Mouse (Mus musculus) monocyte, adult 5-6 weeks (primary cell): ENCODE data around the gene Nol4l. TPM values are rescaled to one million over a fixed set of nuclear protein-coding genes. Genes with fewer than 3 reads are reported as not detected.

Source experiments
- ATAC-seq: fragments of 153-309, 156-312 bp; replicated peaks from 2 replicates; pipeline ENCODE4 v1.8.0; 2017; ENCODE audit warnings: mild to moderate bottlenecking; ENCODE audit not compliant: low TSS enrichment, insufficient number of reproducible peaks, severe bottlenecking, poor library complexity, low FRiP score
- total RNA-seq: library from RNA; stranded (forward); fragments of 200-1000, 200-491, 200-594 nt; gene quantifications from 3 replicates; pipeline ENCODE4 v1.2.3, GENCODE M21; 2017

The Nol4l gene
- total RNA-seq, 1 experiment from 2014 or later, result 1.3 TPM

- ATAC-seq, result no peak
Observed at GRCm38 (mm10) chr2:153546471-153546870, 16.7 kb upstream of the Nol4l start.

- no peak for ATAC-seq
Observed at GRCm38 (mm10) chr2:153544771-153545170, 15.0 kb upstream of the Nol4l start.

- peak; percentile 93 for ATAC-seq
Observed at GRCm38 (mm10) chr2:153543911-153544730, 14.3 kb upstream of the Nol4l start.

GRCm38 (mm10) chr2:153542936-153543668, 13.3 kb upstream of the Nol4l start:
- ATAC-seq, result no peak

- ATAC-seq, result no peak
Observed at GRCm38 (mm10) chr2:153538898-153539297, 9.1 kb upstream of the Nol4l start.

DNA sequence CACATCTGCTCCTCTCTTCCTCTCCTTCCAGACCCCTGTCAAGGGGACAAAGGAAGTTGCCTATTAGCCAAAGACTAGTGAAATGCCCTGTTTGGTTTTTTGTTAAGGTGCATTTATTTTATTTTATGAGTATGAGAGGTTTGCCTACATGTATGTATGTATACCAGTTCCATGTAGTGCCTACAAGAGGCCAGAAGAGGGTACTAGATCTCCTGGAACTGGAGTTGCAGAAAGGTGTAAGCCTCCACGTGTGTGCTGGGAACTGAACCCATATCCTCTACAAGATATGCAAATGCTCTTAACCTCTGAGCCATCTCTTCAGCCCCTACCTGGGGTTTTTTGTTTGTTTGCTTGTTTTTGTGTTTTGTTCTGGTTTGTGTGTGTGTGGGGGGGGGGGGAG, 4.2 kb upstream of the Nol4l start:
- ATAC-seq, result no peak

DNA sequence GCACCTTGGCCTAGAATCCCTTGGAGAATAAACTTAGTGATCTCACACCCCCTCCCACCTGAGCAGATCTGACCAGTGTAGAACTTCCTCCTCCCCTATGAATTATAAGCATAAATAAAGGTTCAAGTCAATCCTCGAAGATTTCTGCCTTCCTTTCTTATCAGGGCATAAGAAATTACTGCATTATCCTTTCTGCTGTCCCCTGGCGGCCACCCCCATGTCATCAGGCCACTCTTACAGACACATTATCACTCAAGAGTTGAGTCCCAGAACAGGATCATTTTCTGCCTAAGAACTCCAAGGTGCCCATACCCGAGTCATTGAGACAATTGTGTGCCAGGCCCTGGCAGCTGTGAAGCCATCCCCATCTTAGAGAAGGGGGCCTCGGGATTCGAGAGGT, 1.2 kb upstream of the Nol4l start:
- no peak for ATAC-seq

DNA sequence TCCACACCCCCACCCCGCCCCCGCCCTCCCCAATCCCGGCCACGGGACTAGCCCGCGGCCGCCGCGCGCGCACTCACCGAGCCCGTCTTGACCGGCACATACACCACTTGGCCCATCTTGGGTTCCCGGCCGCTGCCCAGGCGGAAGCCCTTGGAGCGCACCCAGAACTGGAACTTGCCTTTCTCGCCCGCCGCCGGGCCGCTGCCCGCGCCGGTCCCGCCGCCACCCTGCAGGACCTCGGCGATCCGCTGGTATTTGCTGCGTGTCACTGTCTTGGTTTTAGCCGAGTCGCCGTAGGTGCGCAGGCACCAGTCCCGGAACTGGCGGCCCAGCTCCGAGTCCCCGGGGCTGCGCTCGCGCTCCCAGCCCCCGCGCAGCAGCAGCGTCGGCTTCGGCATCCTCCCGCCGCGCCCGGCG, 398 bp downstream of the Nol4l start:
- ATAC-seq, result no peak

DNA sequence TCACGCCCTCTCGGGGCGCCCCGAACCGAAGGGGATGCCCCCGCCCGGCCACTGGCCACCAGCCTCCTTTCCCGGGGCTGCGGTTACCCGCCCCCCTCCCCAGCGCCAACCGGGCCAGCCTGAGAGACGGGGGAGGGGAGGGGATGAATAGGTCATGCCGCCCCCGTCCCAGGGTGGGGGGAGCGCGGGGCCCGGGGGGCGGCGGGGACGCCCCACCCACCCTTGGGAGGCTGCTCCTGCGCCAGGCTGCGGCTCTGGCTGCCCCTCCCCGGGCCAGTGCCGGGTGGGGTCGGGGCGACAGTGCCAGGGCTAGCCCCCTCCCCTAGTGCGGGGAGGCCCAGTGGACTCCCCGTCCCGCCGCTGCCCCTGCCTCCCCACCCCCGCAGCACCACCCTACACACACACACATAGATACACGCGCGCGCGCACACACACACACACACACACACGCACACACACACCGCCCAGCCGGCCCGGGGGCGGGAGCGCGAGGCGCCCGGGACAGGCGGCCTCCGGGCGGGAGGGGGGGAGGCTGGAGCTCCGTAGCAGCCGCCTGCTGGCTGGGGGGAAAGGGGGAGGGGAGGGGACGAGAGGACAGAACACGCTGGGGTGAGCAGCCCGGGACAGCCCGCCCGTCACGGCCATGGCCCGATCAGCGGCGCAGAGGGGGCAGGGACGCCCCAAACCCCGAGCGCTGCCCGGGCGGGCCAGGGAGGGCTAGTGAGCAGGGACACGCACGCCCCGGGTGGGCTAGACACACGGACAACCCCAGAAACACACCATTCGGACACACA, 1.0 kb downstream of the Nol4l start:
- ATAC-seq, result no peak

GRCm38 (mm10) chr2:153527580-153528531, 1.9 kb downstream of the Nol4l start:
- no peak for ATAC-seq

DNA sequence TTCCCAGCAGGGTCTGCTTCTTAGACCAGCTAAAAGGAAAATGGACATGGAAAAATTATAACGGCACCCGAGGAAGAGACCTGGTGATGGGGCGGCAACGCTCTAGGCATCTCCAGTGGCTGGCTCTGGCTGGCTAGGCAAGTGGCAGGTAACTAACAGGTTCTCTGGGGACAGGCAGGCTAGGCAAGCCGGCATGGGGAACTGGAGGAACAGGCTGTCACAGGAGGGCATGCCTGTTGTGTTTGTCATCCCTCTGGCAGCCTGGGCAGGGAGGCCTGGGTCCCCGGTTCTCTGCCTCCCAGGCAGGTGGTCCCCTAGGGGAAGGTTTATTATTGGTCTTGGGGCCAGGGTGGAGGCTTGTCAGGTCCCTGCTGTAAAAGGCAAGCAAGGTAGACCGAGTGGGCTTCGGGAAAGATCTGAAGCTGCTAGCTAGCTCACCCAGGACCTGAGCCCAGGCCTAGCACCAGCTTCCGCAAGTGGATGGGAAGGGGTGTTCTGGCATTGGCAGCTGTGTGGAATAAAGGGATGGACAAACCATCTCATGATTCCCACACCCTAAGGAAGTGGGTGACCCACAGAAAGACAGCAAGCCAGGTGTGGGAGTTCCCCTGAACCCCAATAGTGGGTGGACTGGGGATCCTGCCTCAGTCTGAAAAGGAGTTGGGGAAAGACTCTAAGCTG, 2.8 kb downstream of the Nol4l start:
- no peak for ATAC-seq

- no peak for ATAC-seq
Observed at GRCm38 (mm10) chr2:153525906-153526311, 3.9 kb downstream of the Nol4l start.

DNA sequence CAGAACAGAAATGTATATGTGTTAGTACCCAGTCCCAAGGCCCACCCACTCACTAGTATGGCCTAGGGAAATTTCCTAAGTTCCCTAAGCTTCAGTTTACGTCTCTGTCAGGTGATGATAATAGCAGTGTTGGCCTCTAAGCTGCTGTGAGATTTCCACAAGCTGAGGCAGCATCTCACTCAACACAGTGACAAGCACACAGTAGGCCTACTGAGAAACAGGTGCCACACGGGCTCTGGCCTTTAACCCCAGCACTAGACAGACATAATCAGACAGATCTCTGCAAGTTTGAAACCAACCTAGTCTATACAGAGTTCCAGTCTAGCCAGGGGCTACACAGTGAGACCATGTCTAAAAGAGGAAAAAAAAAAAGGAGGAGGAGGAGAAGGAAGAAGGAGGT, 5.0 kb downstream of the Nol4l start:
- no peak for ATAC-seq

DNA sequence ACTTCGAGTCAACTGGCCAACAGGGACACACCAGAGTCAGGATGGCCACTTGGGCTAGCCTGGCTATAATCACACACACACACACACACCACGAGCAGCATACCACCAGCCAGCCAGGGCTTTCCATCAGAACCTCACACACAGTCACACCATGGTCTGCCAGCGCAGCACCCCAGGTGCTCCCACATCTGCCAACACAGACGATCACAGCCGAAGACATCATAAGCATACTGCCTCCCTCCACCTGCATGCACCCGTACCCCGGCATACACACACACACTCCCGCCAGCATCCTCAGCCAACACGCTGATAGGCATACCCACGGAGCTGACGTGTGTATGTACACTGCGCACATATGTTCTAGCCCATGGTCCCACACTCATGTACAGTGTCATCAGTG, 6.1 kb downstream of the Nol4l start:
- no peak for ATAC-seq

- ATAC-seq, result no peak
Observed at GRCm38 (mm10) chr2:153523143-153523542, 6.6 kb downstream of the Nol4l start.

DNA sequence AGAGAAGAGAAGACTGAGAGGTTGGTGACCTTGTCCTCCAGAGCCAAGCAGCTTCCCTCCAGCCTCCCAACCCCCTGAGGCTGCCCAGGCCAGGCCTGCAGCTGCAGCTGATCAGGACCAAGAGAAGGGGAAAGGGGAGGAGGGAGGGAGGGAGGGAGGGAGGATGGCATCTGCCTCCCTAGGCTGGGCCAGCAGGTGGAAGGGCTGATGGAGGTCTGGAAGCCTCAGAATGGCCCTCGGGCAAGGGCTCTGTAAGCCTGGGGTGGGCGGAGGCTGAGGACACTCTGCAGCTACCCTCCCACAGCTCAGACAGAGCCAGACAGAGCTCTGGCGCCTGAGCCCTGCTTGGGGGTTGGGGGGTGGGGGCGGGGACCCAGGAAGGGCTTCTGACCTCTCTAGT, 7.5 kb downstream of the Nol4l start:
- no peak for ATAC-seq

DNA sequence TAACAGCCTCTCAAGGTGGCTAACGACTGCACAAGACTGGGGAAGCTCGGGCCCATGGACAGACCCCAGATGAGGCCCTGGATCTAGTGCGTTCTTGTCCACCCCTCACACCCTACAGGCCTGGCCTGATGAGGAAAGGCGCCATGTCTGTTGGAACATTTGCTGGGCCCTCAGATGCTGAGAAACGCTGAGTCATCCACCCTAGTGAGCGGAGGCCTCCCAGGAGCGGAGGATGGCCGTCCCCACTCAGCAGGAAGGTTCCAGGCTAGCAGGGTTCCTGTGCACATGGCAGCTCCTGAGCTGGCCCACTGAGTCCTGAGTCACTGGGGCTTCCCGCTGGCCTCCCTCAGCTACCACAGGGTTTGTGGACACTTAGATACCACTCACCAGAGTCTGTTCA, 9.7 kb downstream of the Nol4l start:
- no peak for ATAC-seq

DNA sequence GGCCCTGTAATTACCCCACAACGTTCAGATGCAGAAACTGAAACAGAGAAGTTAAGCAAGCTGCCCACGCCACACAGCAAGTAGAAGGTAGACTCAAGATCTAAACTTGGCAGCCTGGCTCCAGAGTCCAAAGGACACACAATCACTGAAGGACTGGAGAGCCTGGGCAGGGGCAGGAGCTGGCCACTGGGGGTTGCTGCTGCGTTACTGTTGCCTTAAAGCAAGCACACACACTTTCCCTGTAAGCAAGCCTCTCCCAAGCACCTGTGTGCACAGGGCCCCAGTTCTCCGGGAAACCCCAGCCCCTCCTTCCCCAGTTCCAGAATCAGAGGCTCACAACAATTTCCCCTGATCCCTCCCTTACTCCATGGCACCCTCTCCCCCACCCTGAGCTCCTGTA, 12.8 kb downstream of the Nol4l start:
- no peak for ATAC-seq
